In the genomic region with DNA sequence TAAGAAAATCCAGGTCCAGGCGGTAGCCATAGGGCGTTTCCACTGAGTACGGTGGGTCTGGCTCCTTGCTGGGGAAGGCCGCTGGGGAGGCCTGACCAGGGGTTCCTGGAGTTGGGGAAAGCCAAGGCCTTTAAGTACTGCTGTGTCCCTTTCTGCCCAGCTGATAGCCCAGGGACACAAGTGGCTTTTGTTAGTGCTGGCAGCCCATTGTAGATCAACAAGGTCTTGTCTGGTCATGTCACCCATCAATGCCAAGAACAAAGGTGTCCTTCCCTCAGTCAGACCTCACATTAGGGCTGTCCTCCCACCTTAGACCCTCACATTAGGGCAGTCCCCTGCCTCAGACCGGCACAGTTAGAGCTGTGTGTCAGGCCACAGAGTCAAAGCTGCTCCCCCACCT, we compare ENCODE assay signal across 1 mouse cellular context.
TF ChIP-seq lines count a peak whose summit lies in the region.

No protein-coding gene starts in this region.

TF ChIP-seq in myocyte, 11 proteins besides CTCF, POLR2A, EP300 and RAD21 (continued from another document):
- TF ChIP-seq POLR2AphosphoS2 (IDR thresholded peaks at IDR 0.05; ENCODE audit: insufficient read length, low read depth) (no peak), TCF3 (IDR thresholded peaks at IDR 0.05; ENCODE audit: insufficient read length, low read depth) (no peak), MYOG (IDR thresholded peaks at IDR 0.05; ENCODE audit: control insufficient read depth in 1 of 3, insufficient read depth in 1 of 3, insufficient read length in 2 of 3, low read depth in 2 of 3) (no peak), SRF (IDR thresholded peaks at IDR 0.05; ENCODE audit: control insufficient read depth, insufficient read length, low read depth) (no peak), MAX (IDR thresholded peaks at IDR 0.05; ENCODE audit: low read depth) (no peak)
TF ChIP-seq in myocyte: peak in this region for 0.
